Mouse (Mus musculus) testis, adult 2 months (tissue): ENCODE results near the gene AU040320.

Experiments
- CTCF ChIP-seq: fragments of 200-500 bp; IDR thresholded peaks from 2 replicates; pipeline ENCODE4 v1.5.1; 2012; ENCODE audit warnings: low read depth, mild to moderate bottlenecking, inconsistent platforms, low read length, moderate library complexity; ENCODE audit not compliant: control insufficient read depth, insufficient read depth, insufficient replicate concordance
- POLR2A ChIP-seq: fragments of 200-500 bp; IDR thresholded peaks from 2 replicates; pipeline ENCODE4 v1.6.1; 2012; ENCODE audit warnings: low read depth, mild to moderate bottlenecking, inconsistent platforms, low read length, moderate library complexity; ENCODE audit not compliant: control insufficient read depth

- TF ChIP-seq POLR2A (no peak), CTCF (no peak)
These were observed 108.3 kb downstream of the AU040320 start for GRCm38 (mm10) chr4:126861514-126862266.
